ENCODE assay signal across 10 mouse cellular contexts in genomic region chr6:124858561-124859318, GRCm38 (mm10). TPM values are rescaled to one million over a fixed set of nuclear protein-coding genes. Genes with fewer than 3 reads are reported as not detected.
DNase-seq lines count a peak whose midpoint lies in the region; ATAC-seq and TF ChIP-seq lines count a peak whose summit lies in the region.
"Had no signal": no experiment of that assay in that cellular context is flagged by ENCODE, and none has a peak within 500 bp of the region (broad histone marks: within the 10 kb centered on the region; RNA-seq: fewer than 3 reads in every experiment).

No protein-coding gene starts in this region.

- no peak overlapping the region; the same call in 1 of the 2 replicates for H3K4me3 ChIP-seq in heart, embryonic 13.5 days
- H3K4me3 ChIP-seq in testis, adult 2 months (ENCODE audit: control insufficient read depth, low read depth, low read length), result 0 out of 2 replicates have a peak overlapping the region, but pooled peaks have one; percentile 3
- peak overlapping the region; percentile 80; the same call in 1 of the 2 replicates for H3K4me3 ChIP-seq in limb, embryonic 11.5 days (ENCODE audit: low read depth, low read length)
- H3K4me3 ChIP-seq: erythroblast, embryonic 14.5 days; liver, embryonic 15.5 days had no signal

- no peak overlapping the region for H3K9ac ChIP-seq in heart, embryonic 13.5 days
- H3K9ac ChIP-seq in limb, embryonic 11.5 days (ENCODE audit: low read length), result peak overlapping the region; percentile 9
- H3K9ac ChIP-seq: liver, embryonic 15.5 days had no signal

- DNase-seq in heart, adult 9 months (ENCODE audit: low spot score in 2 of 2), result no peak
- DNase-seq in testis, postnatal 10 days (ENCODE audit: low spot score), result no peak
- no peak for DNase-seq in limb, embryonic 11.5 days (ENCODE audit: low spot score)
- no peak for DNase-seq in ovary, postnatal 36 days (ENCODE audit: low spot score)
- no peak for DNase-seq in spleen, adult 18-20 months
- DNase-seq in urinary bladder, postnatal 14 days (ENCODE audit: low spot score), result no peak

- 0 out of 2 replicates have a peak overlapping the region, but pooled peaks have one; percentile 91 for H3K4me2 ChIP-seq in heart, embryonic 13.5 days
- peak overlapping the region; percentile 79; the same call in 1 of the 2 replicates for H3K4me2 ChIP-seq in limb, embryonic 11.5 days (ENCODE audit: low read depth, severe bottlenecking)
- H3K4me2 ChIP-seq: liver, embryonic 15.5 days had no signal

- H3K4me1 ChIP-seq in heart, embryonic 13.5 days, result peaks cover 52% of the 10 kb centered on the region
- peaks cover 8% of the 10 kb centered on the region for H3K4me1 ChIP-seq in testis, adult 2 months (ENCODE audit: control insufficient read depth, insufficient read depth, low read length)
- peaks cover 36% of the 10 kb centered on the region for H3K4me1 ChIP-seq in limb, embryonic 11.5 days (ENCODE audit: control insufficient read depth, insufficient read depth, low read length)

- H3K36me3 ChIP-seq in heart, embryonic 13.5 days, result peaks cover 1% of the 10 kb centered on the region
- H3K36me3 ChIP-seq in testis, adult 2 months (ENCODE audit: control insufficient read depth, insufficient read depth, low read length), result no peaks in the 10 kb centered on the region
- H3K36me3 ChIP-seq in limb, embryonic 11.5 days (ENCODE audit: control insufficient read depth, insufficient read depth, low read length), result no peaks in the 10 kb centered on the region
- H3K36me3 ChIP-seq: liver, embryonic 15.5 days had no signal

- peaks cover 53% of the 10 kb centered on the region for H3K27me3 ChIP-seq in heart, embryonic 13.5 days (replicated peaks)
- no peaks in the 10 kb centered on the region for H3K27me3 ChIP-seq in testis, adult 2 months (ENCODE audit: control insufficient read depth, insufficient read depth, low read length)
- H3K27me3 ChIP-seq in limb, embryonic 11.5 days (ENCODE audit: control insufficient read depth, insufficient read depth, low read length), result no peaks in the 10 kb centered on the region

- no peak for TF ChIP-seq POLR2A in testis, adult 2 months (IDR thresholded peaks at IDR 0.05; ENCODE audit: control insufficient read depth, low read depth, low read length)

- ATAC-seq in heart, embryonic 13.5 days (ENCODE audit: extremely low read depth, insufficient number of reproducible peaks, low FRiP score, low TSS enrichment), result no peak
- no peak for ATAC-seq in limb, embryonic 11.5 days (ENCODE audit: insufficient number of reproducible peaks, low FRiP score, low TSS enrichment, low read depth)

- H3K27ac ChIP-seq in heart, embryonic 13.5 days (replicated peaks), result no peak overlapping the region
- no peak overlapping the region for H3K27ac ChIP-seq in testis, adult 2 months (ENCODE audit: control insufficient read depth, insufficient read depth, low read depth, low read length)
- no peak overlapping the region for H3K27ac ChIP-seq in limb, embryonic 11.5 days (replicated peaks; ENCODE audit: low read depth, low read length)
- H3K27ac ChIP-seq: liver, embryonic 15.5 days had no signal

- TF ChIP-seq CTCF in testis, adult 2 months (IDR thresholded peaks at IDR 0.05; ENCODE audit: control insufficient read depth, insufficient read depth, insufficient replicate concordance, low read depth, low read length), result no peak

- WGBS in heart, embryonic 13.5 days, result 65% methylated on average over 28 of the region's 28 CpGs
- WGBS in limb, embryonic 11.5 days, result 70% methylated on average over 28 of the region's 28 CpGs

- no peaks in the 10 kb centered on the region for H3K9me3 ChIP-seq in heart, embryonic 13.5 days
- no peaks in the 10 kb centered on the region for H3K9me3 ChIP-seq in limb, embryonic 11.5 days (ENCODE audit: control insufficient read depth, low read length)
- H3K9me3 ChIP-seq: liver, embryonic 15.5 days had no signal

RNA-seq across cellular contexts. Expression of gene P3h3, which starts 1.2 kb away (rescaled TPM):
- 15.5 and 17.7 TPM in 2 replicates for polyA plus RNA-seq in heart, embryonic 13.5 days (2015; fragmentation: Nextera tagmentation; extraction: Ambion mirVana)
- 1.5 and 2.8 TPM in 2 replicates for polyA plus RNA-seq in testis, adult 2 months (2012; rRNA removed)
- 23.1 and 25.4 TPM in 2 replicates for polyA plus RNA-seq in limb, embryonic 11.5 days (2014; fragmentation: Nextera tagmentation; extraction: Ambion mirVana)
- polyA plus RNA-seq: erythroblast, embryonic 14.5 days had no signal

RNA-seq across cellular contexts. Expression of gene Gpr162, which starts 5.0 kb away (rescaled TPM):
- polyA plus RNA-seq in heart, embryonic 13.5 days (2015; fragmentation: Nextera tagmentation; extraction: Ambion mirVana), result 1.6 TPM in 2 replicates
- polyA plus RNA-seq in testis, adult 2 months (2012; rRNA removed), result 9.0 and 9.6 TPM in 2 replicates
- polyA plus RNA-seq in limb, embryonic 11.5 days (2014; fragmentation: Nextera tagmentation; extraction: Ambion mirVana), result 0.92 and 0.98 TPM in 2 replicates

RNA-seq across cellular contexts. Expression of gene Gnb3, which starts 18.7 kb away (rescaled TPM):
- polyA plus RNA-seq in heart, embryonic 13.5 days (2015; fragmentation: Nextera tagmentation; extraction: Ambion mirVana), result 7.8 and 11.7 TPM in 2 replicates
- 0.07 TPM in 1 of 2 replicates, not detected in the other for polyA plus RNA-seq in testis, adult 2 months (2012; rRNA removed)
- polyA plus RNA-seq in limb, embryonic 11.5 days (2014; fragmentation: Nextera tagmentation; extraction: Ambion mirVana), result 0.40 and 0.43 TPM in 2 replicates
- polyA plus RNA-seq: erythroblast, embryonic 14.5 days had no signal

RNA-seq across cellular contexts. Expression of gene Cd4, which starts 29.3 kb away (rescaled TPM):
- not detected in 2 replicates for polyA plus RNA-seq in heart, embryonic 13.5 days (2015; fragmentation: Nextera tagmentation; extraction: Ambion mirVana)
- polyA plus RNA-seq in testis, adult 2 months (2012; rRNA removed), result 0.53 and 0.67 TPM in 2 replicates
- 0.06 TPM in 1 of 2 replicates, not detected in the other for polyA plus RNA-seq in limb, embryonic 11.5 days (2014; fragmentation: Nextera tagmentation; extraction: Ambion mirVana)
- polyA plus RNA-seq: erythroblast, embryonic 14.5 days had no signal

RNA-seq across cellular contexts. Expression of gene Cdca3, which starts 29.4 kb away (rescaled TPM):
- polyA plus RNA-seq in heart, embryonic 13.5 days (2015; fragmentation: Nextera tagmentation; extraction: Ambion mirVana), result 123 and 132 TPM in 2 replicates
- polyA plus RNA-seq in testis, adult 2 months (2012; rRNA removed), result 218 and 250 TPM in 2 replicates
- polyA plus RNA-seq in limb, embryonic 11.5 days (2014; fragmentation: Nextera tagmentation; extraction: Ambion mirVana), result 243 and 249 TPM in 2 replicates
